Mouse (Mus musculus) neutrophil, adult 65 days (primary cell): ENCODE results near the gene Eme2. TPM values are rescaled to one million over a fixed set of nuclear protein-coding genes. Genes with fewer than 3 reads are reported as not detected.

Experiments
- total RNA-seq: library from RNA; stranded (reverse); gene quantifications from 2 replicates; pipeline ENCODE4 v1.2.4, GENCODE M21; 2023

Gene Eme2
- 10.1 and 11.6 TPM in 2 replicates for total RNA-seq

DNA sequence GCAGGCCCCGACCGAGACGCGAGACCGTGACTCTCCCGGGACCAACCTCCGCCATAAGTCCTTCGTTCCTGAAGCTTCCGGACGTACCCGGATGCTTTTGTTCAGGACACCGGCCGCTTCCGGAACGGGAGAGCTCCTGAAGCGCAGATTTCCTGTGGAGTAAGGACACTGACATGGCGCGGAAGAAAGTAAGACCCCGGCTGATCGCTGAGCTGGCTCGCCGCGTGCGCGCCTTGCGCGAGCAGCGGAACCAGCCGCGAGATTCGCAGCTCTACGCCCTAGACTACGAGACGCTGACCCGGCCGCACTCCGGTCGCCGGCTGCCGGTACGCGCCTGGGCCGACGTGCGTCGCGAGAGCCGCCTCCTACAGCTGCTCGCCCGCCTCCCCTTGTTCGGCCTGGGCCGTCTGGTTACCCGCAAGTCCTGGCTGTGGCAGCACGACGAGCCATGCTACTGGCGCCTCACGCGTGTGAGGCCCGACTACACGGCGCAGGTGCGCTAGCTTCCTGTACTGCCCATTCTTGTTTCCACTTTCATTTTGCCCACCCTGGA, at the start of gene Eme2, which contains the start of gene Mrps34:
Gene Eme2, minus strand, starts transcription at position 93 of the 553 bp plus-strand sequence.
Gene Mrps34, plus strand, starts transcription at position 122 of the 553 bp plus-strand sequence.

GRCm38 (mm10) chr17:24936259-24937237, 41.7 kb upstream of the Eme2 start, which contains the start of gene Mapk8ip3:
TSS of gene Mapk8ip3 (minus strand) at chr17:24936977.

GRCm38 (mm10) chr17:24896241-24896992, 1.5 kb upstream of the Eme2 start, which contains the start of gene Nme3:
TSS of gene Nme3 (plus strand) at chr17:24896500.

GRCm38 (mm10) chr17:24886134-24886931, 8.6 kb downstream of the Eme2 start, which contains the start of the genes Nubp2 and Spsb3:
TSS of gene Nubp2 (minus strand) at chr17:24886349.
TSS of gene Spsb3 (plus strand) at chr17:24886643.

DNA sequence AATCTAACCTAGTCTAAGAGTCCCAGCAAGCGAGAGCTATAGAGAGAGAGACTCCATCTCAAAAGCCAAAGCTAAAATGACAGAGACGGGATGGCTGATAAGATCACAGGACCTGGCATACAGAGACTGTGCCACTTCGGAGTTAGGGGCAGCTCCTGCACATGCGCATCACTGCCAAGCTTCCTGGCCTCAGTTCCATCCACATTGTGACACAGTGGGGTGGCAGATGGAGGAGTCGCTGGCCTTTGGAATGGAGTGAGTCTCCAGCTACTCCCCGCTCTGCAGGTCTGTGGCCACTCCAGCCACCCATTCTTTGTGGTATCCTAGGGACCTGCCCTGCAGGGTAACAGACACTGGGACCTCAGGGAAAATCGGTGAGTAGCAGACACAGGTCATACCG, 29.1 kb downstream of the Eme2 start, which contains the start of gene Igfals:
Gene Igfals, plus strand, starts transcription at position 222 of the 400 bp plus-strand sequence.

DNA sequence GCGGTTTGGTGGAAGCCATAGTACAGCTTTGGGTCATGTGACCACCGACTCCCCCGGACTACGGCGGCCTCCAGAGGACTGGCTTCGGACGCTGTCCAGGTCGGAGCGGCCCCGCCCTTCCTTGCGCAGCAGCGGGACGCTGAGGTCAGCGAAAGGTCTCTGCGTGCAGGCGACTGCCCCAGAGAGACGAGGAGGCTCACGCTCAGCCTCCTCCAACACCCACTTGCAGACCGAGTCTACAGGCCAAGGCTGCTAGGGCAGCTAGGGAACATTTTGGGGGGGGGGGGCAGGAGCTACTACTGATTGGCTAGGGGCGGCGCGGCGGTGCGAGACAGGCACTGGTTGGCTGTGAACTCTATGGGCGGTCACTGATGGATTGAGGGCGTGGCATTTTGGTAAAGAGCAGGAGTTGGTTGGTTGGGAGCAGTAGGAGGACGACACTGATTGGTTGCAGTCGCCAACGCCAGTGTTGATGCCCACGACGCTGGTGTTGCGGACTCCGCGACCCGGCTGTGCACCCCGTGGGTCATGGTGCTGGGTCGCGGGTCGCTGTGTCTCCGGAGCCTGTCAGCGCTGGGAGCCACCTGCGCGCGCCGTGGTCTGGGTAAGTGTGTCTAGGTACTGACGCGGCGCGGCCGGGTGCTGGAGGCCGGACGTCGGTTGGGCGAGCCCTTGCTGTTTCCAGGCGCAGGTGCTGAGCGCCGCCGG, 44.7 kb downstream of the Eme2 start, which contains the start of gene Fahd1:
Gene Fahd1, minus strand, starts transcription at position 300 of the 708 bp plus-strand sequence.

DNA sequence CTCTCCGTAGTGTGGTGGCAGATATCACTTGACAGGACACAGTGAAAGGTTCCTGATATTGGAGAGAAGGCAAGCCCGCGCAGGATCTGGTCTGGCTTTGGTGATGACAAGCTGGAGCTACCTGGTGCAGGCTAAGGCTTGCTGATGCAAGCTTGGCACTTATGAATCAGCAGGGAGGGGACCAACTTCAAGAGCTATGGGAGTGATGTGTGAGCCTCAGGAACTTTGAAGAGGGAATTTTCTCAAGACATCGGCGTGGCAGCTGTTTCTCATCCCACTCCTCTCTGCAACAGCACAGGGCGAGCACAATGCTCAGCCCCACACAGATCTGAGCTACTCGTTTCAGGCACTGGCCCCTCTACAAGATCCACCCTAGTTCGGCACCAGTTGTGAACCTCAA, 55.0 kb downstream of the Eme2 start, which contains the start of gene Hagh:
Gene Hagh, plus strand, starts transcription at position 302 of the 400 bp plus-strand sequence.

Other genes starting within 250 kb of the Eme2 start
- 3.0 and 3.3 TPM in 2 replicates for gene Slc9a3r2, start 244.8 kb downstream of the Eme2 start, total RNA-seq
- gene Npw, start 236.6 kb downstream of the Eme2 start, total RNA-seq = not detected in 2 replicates
- gene Zfp598, start 225.4 kb downstream of the Eme2 start, total RNA-seq = 21.0 and 25.1 TPM in 2 replicates
- gene Syngr3, start 205.1 kb downstream of the Eme2 start, total RNA-seq = not detected in 2 replicates
- gene Gfer, start 198.9 kb downstream of the Eme2 start, total RNA-seq = 3.9 and 4.5 TPM in 2 replicates
- 0.57 and 1.5 TPM in 2 replicates for gene Noxo1, start 198.9 kb downstream of the Eme2 start, total RNA-seq
- 9.5 and 12.4 TPM in 2 replicates for gene Tbl3, start 187.4 kb downstream of the Eme2 start, total RNA-seq
- gene Rnf151, start 177.0 kb downstream of the Eme2 start, total RNA-seq = not detected in 2 replicates
- 399 and 442 TPM in 2 replicates for gene Rps2, start 177.0 kb downstream of the Eme2 start, total RNA-seq
- gene Ndufb10, start 170.6 kb downstream of the Eme2 start, total RNA-seq = 61.5 and 73.8 TPM in 2 replicates
- 1.9 and 2.1 TPM in 2 replicates for gene Rpl3l, start 167.3 kb downstream of the Eme2 start, total RNA-seq
- 1,300 and 1,322 TPM in 2 replicates for gene Msrb1, start 158.4 kb downstream of the Eme2 start, total RNA-seq
- gene Hs3st6, start 142.1 kb downstream of the Eme2 start, total RNA-seq = 0.51 and 0.70 TPM in 2 replicates
- gene Meiob, start 90.8 kb downstream of the Eme2 start, total RNA-seq = not detected in 2 replicates
- 34.8 and 35.3 TPM in 2 replicates for gene Hagh, start 54.9 kb downstream of the Eme2 start, total RNA-seq
- gene Fahd1, start 44.7 kb downstream of the Eme2 start, total RNA-seq = 1.5 and 2.2 TPM in 2 replicates
- gene Igfals, start 29.1 kb downstream of the Eme2 start, total RNA-seq = 0.32 and 0.36 TPM in 2 replicates
- gene Nubp2, start 8.7 kb downstream of the Eme2 start, total RNA-seq = 51.2 and 59.0 TPM in 2 replicates
- 25.3 and 35.4 TPM in 2 replicates for gene Spsb3, start 8.4 kb downstream of the Eme2 start, total RNA-seq
- gene Mrps34, start within 50 bp of the Eme2 start, total RNA-seq = 12.9 and 15.4 TPM in 2 replicates
- gene Nme3, start 1.4 kb upstream of the Eme2 start, total RNA-seq = 15.7 and 16.5 TPM in 2 replicates
- gene Mapk8ip3, start 41.9 kb upstream of the Eme2 start, total RNA-seq = 70.4 and 91.3 TPM in 2 replicates
- 26.3 and 30.8 TPM in 2 replicates for gene Jpt2, start 65.6 kb upstream of the Eme2 start, total RNA-seq
- 25.7 and 40.7 TPM in 2 replicates for gene Cramp1l, start 120.7 kb upstream of the Eme2 start, total RNA-seq
- 8.9 and 12.3 TPM in 2 replicates for gene Ift140, start 121.0 kb upstream of the Eme2 start, total RNA-seq
- gene Tmem204, start 188.5 kb upstream of the Eme2 start, total RNA-seq = not detected in 2 replicates
- 5.9 and 8.6 TPM in 2 replicates for gene Telo2, start 220.9 kb upstream of the Eme2 start, total RNA-seq
- not detected in 2 replicates for gene Ptx4, start 225.7 kb upstream of the Eme2 start, total RNA-seq
- gene Clcn7, start 238.3 kb upstream of the Eme2 start, total RNA-seq = 17.0 and 29.6 TPM in 2 replicates